Mouse (Mus musculus): ENCODE measurements around the gene Ttc28. TPM values are rescaled to one million over a fixed set of nuclear protein-coding genes. Genes with fewer than 3 reads are reported as not detected.
A peak's percentile ranks its signal among the peaks of the same experiment; 100 is the strongest.

Ttc28 gene
- polyA plus RNA-seq, 1 experiment, result 14.4 TPM

DNA sequence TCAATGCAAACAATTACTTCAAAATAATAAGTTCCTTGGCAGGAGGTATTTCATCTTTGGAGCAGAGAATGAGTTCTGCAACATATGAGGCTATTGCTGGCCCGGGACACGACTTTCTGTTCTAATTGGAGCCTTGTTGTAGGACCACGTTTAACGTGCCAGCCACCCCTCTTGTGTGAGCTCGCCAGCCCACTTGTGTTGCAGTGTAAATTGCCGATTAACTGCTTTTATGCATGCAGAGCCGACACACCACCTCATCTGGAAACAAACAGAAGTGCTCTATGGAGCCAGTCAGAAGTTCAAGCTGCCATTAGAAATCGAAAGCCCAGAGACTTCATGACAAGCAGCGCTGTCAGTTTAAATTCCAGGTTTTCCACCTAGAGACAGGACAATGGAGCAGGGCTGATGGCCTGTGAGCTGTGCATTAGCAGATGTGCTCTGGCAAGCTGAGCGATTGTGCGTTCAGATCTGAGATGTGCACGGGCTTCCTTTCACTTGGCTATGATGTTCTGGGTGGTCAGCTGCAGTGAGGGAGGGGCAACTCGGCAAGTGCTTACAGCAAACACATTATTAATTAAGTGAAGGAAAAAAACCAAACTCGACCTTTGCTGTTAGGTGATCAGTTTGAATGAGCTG is 167.4 kb downstream of the Ttc28 start:
- TF ChIP-seq POLR2A (IDR thresholded peaks at IDR 0.05; ENCODE audit: borderline replicate concordance, extremely low read depth, low read depth, low read length) (no peak), CTCF (IDR thresholded peaks at IDR 0.05; ENCODE audit: insufficient read depth, low read length) (no peak)
- H3K4me3 ChIP-seq (replicated peaks; ENCODE audit: extremely low read depth, low read depth, low read length), result peak overlapping the region; percentile 37
- DNase-seq, result no peak
- WGBS, result 42% methylated on average over 14 of the region's 14 CpGs
- peaks cover 43% of the 10 kb centered on the region for H3K4me1 ChIP-seq (ENCODE audit: control insufficient read depth, insufficient read depth, low read length)

DNA sequence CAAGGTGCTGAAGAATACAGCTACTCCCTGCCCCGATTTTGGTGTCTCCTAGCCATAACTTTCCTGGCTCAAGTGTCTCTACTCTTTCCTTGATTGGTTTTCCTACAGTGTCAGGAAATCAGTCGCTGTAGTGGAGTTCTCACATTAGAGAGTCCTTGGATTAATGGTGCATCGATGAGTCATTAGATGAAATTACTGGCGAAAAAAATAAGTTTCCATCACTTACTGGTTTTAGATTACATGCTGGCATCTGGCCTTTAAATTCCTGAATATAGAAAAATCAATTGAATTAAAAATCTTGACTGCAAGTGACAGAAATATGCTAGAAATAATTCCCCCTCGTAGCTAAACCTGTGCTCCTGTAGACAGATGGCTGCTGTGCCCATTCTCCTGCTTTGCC is 168.4 kb downstream of the Ttc28 start:
- H3K4me1 ChIP-seq (ENCODE audit: control insufficient read depth, insufficient read depth, low read length), result peaks cover 41% of the 10 kb centered on the region
- no peak for TF ChIP-seq POLR2A (IDR thresholded peaks at IDR 0.05; ENCODE audit: borderline replicate concordance, extremely low read depth, low read depth, low read length)
- TF ChIP-seq CTCF (IDR thresholded peaks at IDR 0.05; ENCODE audit: insufficient read depth, low read length), result no peak
- H3K4me3 ChIP-seq (replicated peaks; ENCODE audit: extremely low read depth, low read depth, low read length), result no peak overlapping the region
- WGBS, result 65% methylated on average over 5 of the region's 5 CpGs
- DNase-seq, result no peak

DNA sequence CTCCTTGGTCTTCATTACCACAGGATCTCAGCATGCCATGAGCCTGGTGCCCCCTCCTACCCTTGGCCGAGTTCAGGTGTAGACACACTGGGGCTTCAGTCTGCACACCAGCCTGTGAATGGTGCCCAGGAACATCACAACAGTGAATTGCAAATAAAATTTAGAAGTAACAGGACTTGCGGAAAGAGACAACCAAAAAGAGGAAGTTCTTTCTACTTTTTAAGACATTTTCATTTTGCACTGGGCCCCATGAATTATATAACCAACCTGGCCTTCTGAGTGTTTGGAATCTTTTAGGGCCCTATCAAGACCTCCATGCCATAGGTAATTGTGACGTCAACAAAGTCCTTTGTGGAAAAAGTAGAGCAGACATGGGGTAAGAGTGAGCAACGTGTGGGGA is 170.0 kb downstream of the Ttc28 start:
- no peak for DNase-seq
- Histone ChIP-seq H3K4me3 (replicated peaks; ENCODE audit: extremely low read depth, low read depth, low read length) (no peak overlapping the region), H3K4me1 (ENCODE audit: control insufficient read depth, insufficient read depth, low read length) (peaks cover 31% of the 10 kb centered on the region)
- 68% methylated on average over 4 of the region's 4 CpGs for WGBS
- TF ChIP-seq POLR2A (IDR thresholded peaks at IDR 0.05; ENCODE audit: borderline replicate concordance, extremely low read depth, low read depth, low read length), result no peak
- no peak for TF ChIP-seq CTCF (IDR thresholded peaks at IDR 0.05; ENCODE audit: insufficient read depth, low read length)

DNA sequence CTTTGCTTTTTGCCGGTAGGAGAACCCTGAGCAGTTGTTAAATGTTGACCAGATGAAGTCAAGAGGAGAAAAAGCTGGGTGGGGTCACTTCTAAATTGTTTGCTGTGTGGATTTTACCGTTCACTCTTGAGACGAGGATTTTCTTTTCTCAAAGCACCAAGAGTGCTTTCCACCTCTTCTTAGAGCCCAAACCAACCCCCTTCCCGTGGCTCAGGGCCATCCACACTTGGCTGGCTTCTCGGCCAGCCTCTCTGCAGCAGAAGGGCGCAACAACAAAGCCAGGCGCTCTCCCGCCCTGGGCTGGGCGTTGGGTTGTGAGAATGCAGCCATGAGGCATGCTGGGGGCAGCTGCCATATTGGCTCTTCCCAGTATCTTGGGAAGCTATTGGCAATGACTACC is 170.5 kb downstream of the Ttc28 start:
- peaks cover 29% of the 10 kb centered on the region for H3K4me1 ChIP-seq (ENCODE audit: control insufficient read depth, insufficient read depth, low read length)
- H3K4me3 ChIP-seq (replicated peaks; ENCODE audit: extremely low read depth, low read depth, low read length), result no peak overlapping the region
- TF ChIP-seq CTCF (IDR thresholded peaks at IDR 0.05; ENCODE audit: insufficient read depth, low read length) (no peak), POLR2A (IDR thresholded peaks at IDR 0.05; ENCODE audit: borderline replicate concordance, extremely low read depth, low read depth, low read length) (no peak)
- 40% methylated on average over 9 of the region's 9 CpGs for WGBS
- DNase-seq, result peak; percentile 64

DNA sequence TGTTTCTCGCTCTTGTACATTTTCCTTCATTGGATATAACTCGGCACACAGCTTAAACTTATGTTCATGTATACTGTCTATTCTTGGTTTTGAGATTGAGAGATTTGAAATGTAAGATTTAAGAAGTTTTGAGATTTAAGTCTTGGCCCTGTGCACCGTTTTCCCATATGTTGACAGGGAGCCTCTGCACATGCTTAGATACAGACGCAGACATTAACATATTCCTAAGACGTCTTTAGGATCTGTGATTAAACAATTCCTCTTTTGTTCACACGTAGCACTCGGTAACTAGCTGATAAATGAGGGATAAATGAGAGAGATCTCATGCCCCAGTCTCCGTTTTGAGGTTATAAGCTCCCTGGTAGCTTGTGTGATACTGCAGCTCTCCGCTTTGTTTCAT is 174.8 kb downstream of the Ttc28 start:
- TF ChIP-seq CTCF (IDR thresholded peaks at IDR 0.05; ENCODE audit: insufficient read depth, low read length), result no peak
- no peak for TF ChIP-seq POLR2A (IDR thresholded peaks at IDR 0.05; ENCODE audit: borderline replicate concordance, extremely low read depth, low read depth, low read length)
- DNase-seq, result no peak
- Histone ChIP-seq H3K4me3 (replicated peaks; ENCODE audit: extremely low read depth, low read depth, low read length) (no peak overlapping the region), H3K4me1 (ENCODE audit: control insufficient read depth, insufficient read depth, low read length) (peaks cover 21% of the 10 kb centered on the region)
- 81% methylated on average over 9 of the region's 9 CpGs for WGBS

DNA sequence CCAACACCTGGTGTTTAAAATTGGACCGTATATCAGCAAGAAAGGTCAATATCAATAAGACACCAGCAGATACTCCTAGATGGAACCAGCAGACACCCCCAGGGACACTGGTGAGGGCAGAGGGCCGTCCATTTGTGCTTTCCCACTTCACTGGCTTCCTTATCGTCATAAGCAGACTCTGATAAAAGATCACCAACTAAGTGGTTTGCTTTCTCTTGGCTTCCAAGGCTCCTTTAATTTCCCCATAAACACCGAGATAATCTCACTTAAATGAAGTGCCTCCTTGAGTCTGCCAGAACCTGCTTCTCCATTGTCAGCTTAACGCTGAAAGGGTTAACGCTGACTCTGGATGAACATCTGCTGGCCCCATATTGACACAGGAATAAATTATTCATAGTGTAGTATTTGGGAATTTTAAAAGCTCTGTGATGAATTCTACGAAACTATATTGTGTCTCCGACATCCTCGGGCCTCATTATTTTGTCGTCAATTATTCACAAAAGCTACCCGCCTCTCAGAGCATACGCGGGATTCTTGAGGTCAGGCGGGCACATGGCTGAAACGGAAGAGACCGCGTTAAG is 175.3 kb downstream of the Ttc28 start:
- no peak overlapping the region for H3K4me3 ChIP-seq (replicated peaks; ENCODE audit: extremely low read depth, low read depth, low read length)

DNA sequence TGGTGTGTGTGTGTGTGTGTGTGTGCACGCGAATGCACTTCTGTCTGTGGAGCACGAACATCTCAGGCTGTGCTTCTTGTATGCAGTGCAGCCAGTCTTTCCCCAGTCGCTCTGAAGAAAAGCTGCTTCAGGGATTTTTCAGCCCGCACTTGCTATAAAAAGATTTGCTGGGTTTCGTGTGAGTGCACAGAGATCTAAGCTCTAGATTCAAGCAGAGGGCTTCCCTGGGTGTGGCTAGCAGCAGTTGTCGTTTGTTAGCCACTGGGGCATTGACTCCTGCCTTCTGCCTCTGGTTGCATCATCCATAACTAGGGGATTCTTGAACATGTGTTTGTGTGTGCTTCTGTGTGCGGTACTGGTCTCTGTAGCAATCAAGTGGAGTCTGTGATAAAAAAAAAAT is 175.9 kb downstream of the Ttc28 start:
- DNase-seq, result no peak
- peaks cover 17% of the 10 kb centered on the region for H3K4me1 ChIP-seq (ENCODE audit: control insufficient read depth, insufficient read depth, low read length)
- TF ChIP-seq CTCF (IDR thresholded peaks at IDR 0.05; ENCODE audit: insufficient read depth, low read length) (no peak), POLR2A (IDR thresholded peaks at IDR 0.05; ENCODE audit: borderline replicate concordance, extremely low read depth, low read depth, low read length) (no peak)
- H3K4me3 ChIP-seq (replicated peaks; ENCODE audit: extremely low read depth, low read depth, low read length), result peak overlapping the region; percentile 30
- WGBS, result 36% methylated on average over 8 of the region's 8 CpGs

More for the DNA sequence above, 175.3 kb downstream of the Ttc28 start:
- 35% methylated on average over 17 of the region's 17 CpGs for WGBS
- no peak for DNase-seq
- TF ChIP-seq POLR2A (IDR thresholded peaks at IDR 0.05; ENCODE audit: borderline replicate concordance, extremely low read depth, low read depth, low read length) (no peak), CTCF (IDR thresholded peaks at IDR 0.05; ENCODE audit: insufficient read depth, low read length) (no peak)
- H3K4me1 ChIP-seq (ENCODE audit: control insufficient read depth, insufficient read depth, low read length), result peaks cover 19% of the 10 kb centered on the region

DNA sequence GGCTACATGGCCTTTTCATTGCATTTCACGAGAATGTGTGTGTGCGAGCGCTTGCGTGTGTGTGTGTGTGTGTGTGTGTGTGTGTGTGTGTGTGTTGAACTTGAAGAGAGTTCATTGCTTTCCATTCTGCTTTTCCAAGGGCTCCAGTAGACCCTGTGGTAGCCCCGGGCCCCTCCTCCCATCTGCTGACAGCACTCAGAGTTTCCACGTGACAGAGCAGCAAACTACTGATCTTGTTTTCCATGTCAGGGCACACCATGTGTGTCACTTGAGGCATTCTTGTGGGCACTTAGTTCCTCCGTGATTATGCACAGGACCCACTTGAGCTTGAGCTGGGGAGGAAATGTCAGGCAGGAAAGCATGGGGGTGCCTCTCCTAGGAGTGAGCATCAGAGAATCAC is 177.5 kb downstream of the Ttc28 start:
- TF ChIP-seq CTCF (IDR thresholded peaks at IDR 0.05; ENCODE audit: insufficient read depth, low read length) (no peak), POLR2A (IDR thresholded peaks at IDR 0.05; ENCODE audit: borderline replicate concordance, extremely low read depth, low read depth, low read length) (no peak)
- 53% methylated on average over 7 of the region's 7 CpGs for WGBS
- peaks cover 17% of the 10 kb centered on the region for H3K4me1 ChIP-seq (ENCODE audit: control insufficient read depth, insufficient read depth, low read length)
- H3K4me3 ChIP-seq (replicated peaks; ENCODE audit: extremely low read depth, low read depth, low read length), result no peak overlapping the region
- DNase-seq, result peak; percentile 33

DNA sequence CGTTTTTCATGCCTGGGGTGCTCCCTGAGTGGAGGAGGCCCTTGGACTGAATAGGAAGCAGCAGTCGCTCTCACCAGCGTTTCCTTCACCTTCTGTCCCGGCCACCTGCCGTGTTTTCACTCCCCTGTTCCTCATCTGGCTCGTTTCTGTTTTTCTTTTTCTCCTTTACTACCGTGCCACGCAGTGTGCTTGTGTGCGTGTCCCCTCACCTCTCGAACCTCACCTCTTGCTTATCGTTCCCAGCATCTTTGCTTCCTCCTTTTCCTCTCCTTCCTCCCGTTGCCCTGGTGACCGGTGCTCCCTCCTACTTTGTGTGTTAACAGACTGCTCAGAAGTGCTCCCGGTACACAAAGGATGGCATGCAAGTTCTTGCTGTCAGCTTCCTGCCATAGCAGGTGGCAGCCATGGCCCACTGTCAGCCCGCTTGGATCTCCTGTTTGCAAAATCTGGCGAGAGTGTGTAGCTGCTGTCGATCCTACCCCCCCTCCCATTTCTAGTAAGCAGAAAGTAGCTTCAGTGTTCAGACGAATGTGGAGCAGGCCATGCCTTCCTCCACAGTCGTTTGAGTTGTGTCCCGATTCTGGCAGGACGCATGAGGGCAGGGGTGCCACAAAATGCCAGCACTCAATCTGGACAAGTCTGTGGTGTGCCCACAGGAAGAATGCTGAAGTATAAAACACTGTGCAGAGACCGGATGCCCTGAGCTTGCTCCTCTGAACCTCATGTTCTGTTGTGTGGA is 179.0 kb downstream of the Ttc28 start:
- WGBS, result 46% methylated on average over 22 of the region's 22 CpGs
- peaks cover 14% of the 10 kb centered on the region for H3K4me1 ChIP-seq (ENCODE audit: control insufficient read depth, insufficient read depth, low read length)
- DNase-seq, result no peak
- no peak overlapping the region for H3K4me3 ChIP-seq (replicated peaks; ENCODE audit: extremely low read depth, low read depth, low read length)
- TF ChIP-seq POLR2A (IDR thresholded peaks at IDR 0.05; ENCODE audit: borderline replicate concordance, extremely low read depth, low read depth, low read length) (no peak), CTCF (IDR thresholded peaks at IDR 0.05; ENCODE audit: insufficient read depth, low read length) (no peak)
